Mouse (Mus musculus) urinary bladder, adult 18-20 months (tissue): Measurements from ENCODE around the gene Msl1.

Source experiments
- DNase-seq, 2 experiments: peaks; one replicate each; pipeline ENCODE4 v3.0.0; 2022; ENCODE audit warnings: low spot score in 2 of 2, mixed read lengths in 2 of 2

The Msl1 gene

DNA sequence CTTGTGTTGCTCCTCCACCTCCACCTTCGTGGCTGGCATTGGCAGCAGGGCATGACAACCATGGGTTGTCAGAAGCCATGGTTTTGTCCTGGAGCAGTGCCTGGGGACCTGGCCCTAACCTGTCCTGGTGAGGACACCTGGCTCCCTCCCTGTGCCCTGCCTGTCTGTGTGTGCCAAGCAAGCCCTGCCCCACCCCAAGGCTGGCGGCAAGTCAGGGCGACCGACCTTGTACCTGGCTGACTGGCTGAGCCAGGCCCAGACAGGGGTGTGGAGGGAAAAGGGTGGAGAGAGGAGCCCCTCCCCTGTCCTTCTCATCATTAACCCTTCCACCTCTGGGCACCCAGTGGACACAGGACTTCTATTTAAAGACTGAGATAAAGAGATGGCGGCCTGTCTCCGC, 44.1 kb downstream of the Msl1 start:
- DNase-seq, result peak; percentile 65 to 87

DNA sequence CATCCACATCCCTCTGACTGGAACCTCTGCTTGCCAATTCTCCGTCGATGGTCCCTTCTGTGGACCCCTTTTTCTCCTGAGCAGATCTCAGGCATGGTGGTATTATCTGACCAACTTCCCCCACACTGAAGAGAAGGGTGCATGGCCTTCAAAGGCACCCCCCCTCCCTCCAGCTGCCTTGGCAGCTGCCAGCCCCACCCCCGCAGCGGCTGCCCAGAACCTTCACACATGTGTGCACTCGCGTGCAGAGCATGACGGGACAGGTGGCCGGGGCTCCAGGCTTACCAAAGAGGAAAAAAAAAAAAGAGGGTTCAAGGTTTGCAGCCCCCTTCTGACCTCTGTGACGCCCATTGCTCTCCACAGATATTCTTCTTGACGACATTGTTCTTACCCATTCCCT, 44.6 kb downstream of the Msl1 start:
- peak in 1 of 2 experiments; percentile 48 for DNase-seq

DNA sequence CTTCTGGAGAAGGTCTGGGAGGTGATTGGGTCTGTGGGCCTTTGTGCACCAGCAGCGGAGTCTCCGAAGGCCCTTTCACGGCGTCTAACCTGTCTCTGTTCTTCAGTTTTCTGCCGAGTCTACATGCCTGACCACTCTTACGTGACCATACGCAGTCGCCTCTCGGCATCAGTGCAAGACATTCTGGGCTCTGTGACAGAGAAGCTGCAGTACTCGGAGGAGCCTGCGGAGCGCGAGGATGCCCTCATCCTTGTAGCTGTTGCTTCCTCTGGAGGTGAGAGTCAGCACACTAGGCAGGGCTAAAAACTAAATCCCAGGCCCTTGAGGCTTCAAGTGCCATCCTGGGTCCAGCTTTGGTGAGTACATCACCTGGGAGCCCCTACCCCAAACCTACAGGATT, 50.7 kb downstream of the Msl1 start:
- DNase-seq, result no peak

DNA sequence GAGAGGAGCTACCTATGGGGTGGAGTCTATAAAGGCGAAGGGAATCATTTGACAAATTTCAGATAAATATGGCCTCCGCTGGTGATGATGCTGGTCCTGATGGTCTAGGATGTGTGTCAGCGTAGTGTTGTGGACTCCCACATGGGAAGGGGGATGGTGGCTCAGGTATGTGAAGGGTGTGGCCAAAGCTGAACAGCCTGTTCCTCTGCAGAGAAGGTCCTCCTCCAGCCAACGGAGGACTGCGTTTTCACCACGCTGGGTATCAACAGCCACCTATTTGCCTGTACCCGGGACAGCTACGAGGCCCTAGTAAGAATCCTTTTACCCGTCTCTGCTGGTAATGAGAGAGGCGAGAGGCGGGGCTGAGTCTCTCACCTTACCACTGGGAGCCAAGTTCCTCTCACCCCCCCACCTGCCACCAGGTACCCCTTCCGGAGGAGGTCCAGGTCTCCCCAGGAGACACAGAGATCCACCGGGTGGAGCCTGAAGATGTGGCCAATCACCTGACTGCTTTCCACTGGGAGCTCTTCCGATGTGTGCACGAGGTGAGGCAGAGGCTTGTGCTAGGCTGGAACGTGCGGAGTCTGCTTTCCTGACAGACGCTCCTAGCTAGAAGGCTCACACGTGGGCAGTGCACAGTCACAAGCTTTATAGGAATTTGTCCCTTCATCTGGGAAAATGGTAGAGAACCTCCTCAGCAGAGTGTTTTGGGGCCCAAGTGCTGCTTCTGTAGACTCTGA, 51.7 kb downstream of the Msl1 start:
- DNase-seq, result no peak

DNA sequence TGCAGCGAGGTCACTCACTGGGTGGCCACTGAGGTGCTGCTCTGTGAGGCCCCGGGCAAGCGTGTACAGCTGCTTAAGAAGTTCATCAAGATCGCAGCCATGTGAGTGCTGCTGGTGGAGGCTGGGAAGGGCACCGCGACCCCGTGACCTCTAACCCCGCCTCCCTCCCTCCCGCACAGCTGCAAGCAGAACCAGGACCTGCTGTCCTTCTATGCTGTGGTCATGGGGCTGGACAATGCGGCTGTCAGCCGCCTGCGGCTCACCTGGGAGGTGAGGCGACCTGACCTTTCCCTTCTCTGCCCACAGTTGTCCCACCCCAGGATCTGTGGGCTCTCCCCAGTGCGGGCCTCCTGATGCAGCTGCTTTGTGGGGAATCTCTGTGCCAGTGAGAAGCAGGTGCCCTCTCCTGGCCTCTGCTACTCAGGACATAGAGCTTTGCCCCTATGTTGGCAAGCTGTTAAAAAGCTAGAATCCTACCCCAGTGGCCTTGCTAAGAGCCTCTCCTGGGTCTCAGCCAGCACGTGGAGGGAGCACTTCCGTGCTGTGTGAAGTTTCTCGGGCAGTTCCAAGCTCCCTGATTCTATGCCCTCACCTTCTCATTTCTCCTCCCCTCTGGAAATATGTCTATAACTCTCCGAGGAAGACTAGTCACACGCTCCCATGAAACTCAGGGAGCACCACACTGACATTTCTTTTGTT, 54.0 kb downstream of the Msl1 start:
- DNase-seq, result no peak

DNA sequence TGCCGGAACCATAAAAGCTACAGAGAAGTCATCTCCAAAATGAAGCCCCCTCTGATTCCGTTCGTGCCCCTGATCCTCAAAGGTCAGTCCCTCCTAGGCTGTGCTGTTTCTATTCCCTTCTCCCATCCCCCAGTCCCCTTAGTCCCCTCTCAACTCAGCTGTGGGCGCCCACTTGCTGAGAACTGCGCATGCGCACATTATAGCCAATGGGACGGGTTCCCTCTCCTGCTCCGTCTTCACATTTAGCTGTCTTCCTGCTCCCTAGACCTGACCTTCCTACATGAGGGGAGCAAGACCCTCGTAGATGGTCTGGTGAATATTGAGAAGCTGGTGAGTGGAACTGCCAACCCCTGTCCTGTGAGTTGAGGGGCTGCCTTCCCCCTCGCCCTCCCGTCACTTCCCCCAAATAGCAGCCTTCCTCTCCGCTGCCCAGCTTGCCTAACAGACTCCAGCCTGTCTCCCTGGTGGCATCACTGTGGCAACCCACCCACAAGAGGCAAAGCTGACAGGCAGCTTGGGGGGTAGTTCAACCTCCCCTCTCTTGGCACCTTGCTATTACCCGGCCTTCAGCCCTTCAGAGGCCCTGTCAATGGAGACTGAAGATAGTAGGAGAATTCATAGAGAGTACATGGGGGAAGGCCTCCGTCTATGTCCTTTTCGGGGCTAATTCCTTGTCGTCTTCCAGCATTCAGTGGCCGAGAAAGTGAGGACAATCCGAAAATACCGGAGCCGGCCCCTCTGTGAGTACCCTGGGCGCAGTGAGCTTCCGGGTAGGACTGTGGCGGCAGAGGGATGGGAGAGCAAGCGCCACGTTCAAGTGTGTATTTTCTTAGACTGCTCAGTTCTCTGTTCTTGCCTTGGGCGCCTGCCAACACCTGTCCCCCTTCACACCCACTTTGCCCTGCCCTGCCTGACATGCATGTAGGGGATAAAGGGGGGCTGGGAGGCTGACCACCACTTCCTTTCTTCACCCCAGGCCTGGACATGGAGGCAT, 55.1 kb downstream of the Msl1 start:
- no peak for DNase-seq

DNA sequence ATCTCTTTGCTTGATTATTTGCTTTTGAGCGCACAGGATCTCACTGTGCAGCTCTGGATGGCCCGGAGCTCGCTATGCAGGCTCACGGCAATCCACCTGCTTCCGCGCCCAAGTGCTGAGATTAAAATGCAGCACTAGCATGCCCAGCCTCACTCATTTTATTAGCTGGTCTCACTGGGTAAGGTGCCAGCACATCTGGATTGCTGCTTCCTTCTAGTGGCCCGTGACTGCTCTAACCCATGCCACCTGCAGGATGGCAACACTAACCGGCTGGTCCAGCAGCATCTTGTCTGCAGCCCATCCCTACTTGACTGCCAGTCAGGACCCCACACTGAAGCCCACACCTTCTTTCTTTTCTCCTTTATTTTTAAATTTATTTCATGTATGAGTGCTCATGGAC, 58.8 kb downstream of the Msl1 start:
- DNase-seq, result no peak

DNA sequence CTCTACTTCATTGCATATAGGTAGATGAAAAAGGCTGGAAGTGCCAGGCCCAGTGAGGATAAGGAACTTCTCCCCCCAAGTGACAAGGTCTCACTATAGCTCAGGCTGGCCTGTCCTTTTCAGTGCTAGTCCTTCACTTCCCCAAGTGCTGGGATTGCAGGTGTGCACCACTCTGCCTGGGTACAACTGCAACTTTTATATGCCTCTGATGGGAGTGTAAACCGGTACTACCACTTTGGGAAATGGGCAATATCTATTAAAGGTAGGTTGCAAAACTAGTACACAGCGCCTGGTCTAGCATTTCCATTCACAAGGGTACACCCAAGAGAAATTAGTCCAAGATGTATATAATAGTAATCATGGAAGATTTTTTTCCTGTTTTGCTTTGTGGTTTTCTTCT, 59.3 kb downstream of the Msl1 start:
- DNase-seq, result no peak
